Mouse (Mus musculus) limb, embryonic 12.5 days (tissue): ENCODE measurements around the gene Rab9. TPM values are rescaled to one million over a fixed set of nuclear protein-coding genes. Genes with fewer than 3 reads are reported as not detected.
"Not testable (repeated sequence)": the region's sequence is repeated elsewhere in the genome, so short reads cannot be mapped to it uniquely, and the experiment has no call there.

ENCODE experiments used
- ATAC-seq: fragments of 200-750 bp; cut with Nextera tagmentation; 2 replicates; pipeline ENCODE4 v1.8.0; 2017; ENCODE audit warnings: low read depth, moderate TSS enrichment; ENCODE audit not compliant: insufficient number of reproducible peaks, insufficient read depth, low FRiP score, low TSS enrichment
- H3K27ac ChIP-seq: fragments of 300-500 bp; sonication (generic); 2 replicates; pipeline ENCODE4 v1.5.1; 2016; ENCODE audit warnings: mild to moderate bottlenecking, moderate library complexity
- H3K27me3 ChIP-seq: fragments of 300-500 bp; sonication (generic); 2 replicates; pipeline ENCODE4 v1.6.1; 2016; ENCODE audit warnings: mild to moderate bottlenecking, moderate library complexity
- H3K36me3 ChIP-seq: fragments of 300-500 bp; sonication (generic); 2 replicates; pipeline ENCODE4 v1.6.1; 2016; ENCODE audit warnings: mild to moderate bottlenecking, moderate library complexity
- H3K4me1 ChIP-seq: fragments of 300-500 bp; sonication (generic); replicated peaks from 2 replicates; pipeline ENCODE4 v1.6.1; 2016
- H3K4me2 ChIP-seq: fragments of 300-500 bp; sonication (generic); 2 replicates; pipeline ENCODE4 v1.6.1; 2016; ENCODE audit warnings: mild to moderate bottlenecking, moderate library complexity
- H3K4me3 ChIP-seq: fragments of 300-500 bp; sonication (generic); replicated peaks from 2 replicates; pipeline ENCODE4 v1.5.1; 2016; ENCODE audit warnings: mild to moderate bottlenecking
- H3K9ac ChIP-seq: fragments of 300-500 bp; sonication (generic); replicated peaks from 2 replicates; pipeline ENCODE4 v1.6.1; 2016; ENCODE audit warnings: mild to moderate bottlenecking, moderate library complexity
- H3K9me3 ChIP-seq: fragments of 300-500 bp; sonication (generic); 2 replicates; pipeline ENCODE4 v1.6.1; 2016; ENCODE audit warnings: mild to moderate bottlenecking, moderate library complexity
- WGBS: fragments of 180-500 bp; shearing (Covaris S2); methylation state at CpG from one replicate; pipeline ENCODE4 v1.1.7; 2016; 5-methylcytosine and 5-hydroxymethylcytosine counted together
- polyA plus RNA-seq: library from polyadenylated mRNA; unstranded; fragments of >200 nt; fragmentation: Nextera tagmentation; extraction: Ambion mirVana; gene quantifications from 2 replicates; pipeline ENCODE4 v1.2.1, GENCODE M21; 2016

The Rab9 gene
- 55.7 and 58.0 TPM in 2 replicates for polyA plus RNA-seq

- Histone ChIP-seq H3K27me3 (peaks cover 28% of the 10 kb centered on the region), H3K4me1 (0 out of 2 replicates have a peak, but pooled peaks cover 4% of the 10 kb centered on the region), H3K36me3 (no peaks in the 10 kb centered on the region; the same call in 1 of the 2 replicates), H3K4me3 (peak within 1 kb of the TSS; percentile 56), H3K9me3 (no peaks in the 10 kb centered on the region), H3K27ac (peak within 1 kb of the TSS; percentile 77), H3K9ac (peak within 1 kb of the TSS; percentile 70), H3K4me2 (peak within 1 kb of the TSS; percentile 55)
- 13% methylated on average over 39 of the region's 41 CpGs for WGBS
- ATAC-seq = peak; percentile 98
Measured at GRCm38 (mm10) chrX:166479365-166479983, at the start of gene Rab9. Gene Rab9, minus strand, starts transcription at chrX:166479867.

DNA sequence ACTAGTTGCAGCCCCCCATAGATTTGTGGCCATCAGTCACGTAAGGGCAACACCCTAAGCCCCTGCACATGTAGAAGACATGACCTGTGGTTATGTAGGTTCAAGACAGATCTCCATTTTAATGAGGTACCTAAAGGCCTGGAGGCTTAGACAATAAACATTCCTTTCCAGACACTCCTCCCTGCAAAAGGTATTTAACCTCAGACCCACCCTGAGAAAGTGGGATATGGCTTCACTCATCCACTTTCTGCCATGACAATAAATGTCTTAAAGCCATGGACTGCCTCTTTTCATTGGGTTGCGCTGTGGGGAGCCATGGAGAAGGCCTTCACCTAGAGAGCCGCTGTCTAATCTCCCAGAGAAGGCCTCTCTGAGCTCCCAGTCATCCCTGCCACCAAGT lies 48.5 kb upstream of the Rab9 start:
- no peaks in the 10 kb centered on the region for H3K9me3 ChIP-seq
- H3K4me2 ChIP-seq = no peak overlapping the region
- no peaks in the 10 kb centered on the region for H3K4me1 ChIP-seq
- no peak for ATAC-seq
- peaks cover 19% of the 10 kb centered on the region; the same call in 1 of the 2 replicates for H3K27me3 ChIP-seq
- no peaks in the 10 kb centered on the region for H3K36me3 ChIP-seq
- no peak overlapping the region for H3K9ac ChIP-seq
- no peak overlapping the region for H3K27ac ChIP-seq
- 80% methylated on average over 3 of the region's 3 CpGs for WGBS
- no peak overlapping the region for H3K4me3 ChIP-seq

DNA sequence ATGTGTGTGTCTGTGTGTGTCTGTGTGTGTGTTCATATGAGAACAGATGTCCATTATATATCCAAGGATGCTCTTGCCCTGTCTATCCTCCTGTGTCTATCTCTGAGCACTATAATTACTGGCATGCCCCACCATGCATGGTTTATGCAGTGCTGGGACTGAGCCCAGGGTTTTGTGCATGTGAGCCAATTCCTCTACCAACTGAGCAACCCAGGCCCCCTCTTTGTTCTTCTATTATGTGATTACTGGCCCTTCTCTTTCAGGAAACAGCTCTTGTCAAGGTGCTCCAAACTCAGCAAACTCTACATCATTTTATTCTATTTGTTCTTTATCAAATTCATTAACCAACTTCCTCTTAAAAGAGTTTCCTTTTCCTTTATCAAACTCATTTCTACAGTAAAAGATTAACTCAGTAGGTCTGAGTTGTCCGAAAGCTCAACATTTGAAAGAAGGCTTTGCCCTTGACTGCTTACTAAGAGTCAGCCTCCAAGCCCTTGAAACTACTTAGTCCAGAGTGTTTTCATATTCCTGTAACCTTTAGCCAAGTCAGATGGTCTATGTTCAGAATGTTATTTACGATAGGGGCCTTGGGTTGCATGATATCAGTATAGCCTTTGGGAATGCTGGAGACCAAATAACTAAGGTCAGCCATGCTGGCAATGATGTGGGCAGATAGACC lies 46.1 kb upstream of the Rab9 start:
- peaks cover 11% of the 10 kb centered on the region; the same call in 1 of the 2 replicates for H3K27me3 ChIP-seq
- H3K9ac ChIP-seq = no peak overlapping the region
- H3K4me3 ChIP-seq = no peak overlapping the region
- H3K9me3 ChIP-seq = no peaks in the 10 kb centered on the region
- H3K36me3 ChIP-seq = no peaks in the 10 kb centered on the region
- no peak overlapping the region for H3K4me2 ChIP-seq
- H3K4me1 ChIP-seq = no peaks in the 10 kb centered on the region
- WGBS = 91% methylated on average over 2 of the region's 2 CpGs
- H3K27ac ChIP-seq = no peak overlapping the region
- ATAC-seq = no peak

DNA sequence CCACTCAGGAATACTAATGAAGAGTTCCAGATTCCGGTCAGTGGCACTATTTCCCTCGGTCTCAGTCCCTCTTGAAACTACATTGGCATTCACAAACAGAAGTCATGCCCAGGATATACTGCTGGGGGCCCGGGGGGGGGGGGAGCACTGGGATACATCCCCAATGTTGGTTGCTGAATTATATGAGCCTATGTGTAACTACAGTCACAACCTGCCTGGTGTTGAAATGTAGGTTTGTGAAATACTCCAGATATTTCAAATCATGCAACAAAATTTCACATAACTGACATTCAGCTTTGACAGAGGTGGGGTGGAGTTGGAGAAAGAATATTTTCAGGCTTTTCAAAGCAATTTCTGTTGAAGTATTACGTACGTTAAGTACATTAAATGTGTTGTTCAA lies 41.1 kb upstream of the Rab9 start:
- 78% methylated on average over 5 of the region's 5 CpGs for WGBS
- no peak overlapping the region for H3K27ac ChIP-seq
- H3K36me3 ChIP-seq = no peaks in the 10 kb centered on the region
- H3K4me2 ChIP-seq = no peak overlapping the region
- no peak overlapping the region for H3K9ac ChIP-seq
- H3K4me3 ChIP-seq = no peak overlapping the region
- peaks cover 31% of the 10 kb centered on the region for H3K27me3 ChIP-seq
- no peak for ATAC-seq
- H3K9me3 ChIP-seq = no peaks in the 10 kb centered on the region
- no peaks in the 10 kb centered on the region for H3K4me1 ChIP-seq

GRCm38 (mm10) chrX:166518345-166518744 lies 38.7 kb upstream of the Rab9 start, which contains the start of gene Tceanc:
Gene Tceanc, minus strand, starts transcription at chrX:166518567.
- H3K9me3 ChIP-seq = no peaks in the 10 kb centered on the region
- H3K4me2 ChIP-seq = no peak within 1 kb of the TSS
- no peaks in the 10 kb centered on the region for H3K36me3 ChIP-seq
- H3K27me3 ChIP-seq = peaks cover 38% of the 10 kb centered on the region
- H3K4me3 ChIP-seq = no peak within 1 kb of the TSS
- no peak within 1 kb of the TSS for H3K27ac ChIP-seq
- no peaks in the 10 kb centered on the region; the same call in 1 of the 2 replicates for H3K4me1 ChIP-seq
- no peak within 1 kb of the TSS for H3K9ac ChIP-seq
- no peak for ATAC-seq
- 66% methylated on average over 16 of the region's 16 CpGs for WGBS

DNA sequence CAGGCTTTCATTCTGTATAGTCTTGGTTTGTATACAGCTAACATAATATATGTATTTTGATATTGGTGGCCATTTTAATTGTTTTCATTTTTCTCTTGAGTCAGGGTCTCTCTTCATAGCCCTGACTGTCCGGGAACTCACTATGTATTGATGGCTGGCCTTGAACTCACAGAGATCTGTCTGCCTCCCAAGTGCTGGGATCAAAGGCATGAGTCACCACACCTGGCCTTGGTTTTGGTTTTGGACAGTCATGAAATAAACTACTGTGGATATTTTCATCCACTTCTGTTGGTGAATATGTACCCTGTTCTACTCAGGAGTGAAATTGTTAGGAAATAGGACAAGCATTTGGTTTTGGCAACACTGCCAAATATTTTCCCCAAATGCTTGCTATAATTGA lies 37.0 kb upstream of the Rab9 start:
- H3K27me3 ChIP-seq = peaks cover 38% of the 10 kb centered on the region
- ATAC-seq = no peak

GRCm38 (mm10) chrX:166515923-166516322 lies 36.3 kb upstream of the Rab9 start:
- ATAC-seq = no peak
- Histone ChIP-seq H3K27ac (0 out of 2 replicates have a peak overlapping the region, but pooled peaks have one; percentile 29), H3K9me3 (no peaks in the 10 kb centered on the region), H3K36me3 (no peaks in the 10 kb centered on the region), H3K4me1 (no peaks in the 10 kb centered on the region; the same call in 1 of the 2 replicates), H3K4me2 (no peak overlapping the region), H3K9ac (no peak overlapping the region), H3K27me3 (peaks cover 38% of the 10 kb centered on the region), H3K4me3 (no peak overlapping the region)
- WGBS = 91% methylated on average over 3 of the region's 3 CpGs

More for the DNA sequence above, 37.0 kb upstream of the Rab9 start:
- 81% methylated on average over 1 of the region's 1 CpGs for WGBS
- Histone ChIP-seq H3K4me1 (no peaks in the 10 kb centered on the region; the same call in 1 of the 2 replicates), H3K4me3 (no peak overlapping the region), H3K9me3 (no peaks in the 10 kb centered on the region), H3K9ac (no peak overlapping the region), H3K27ac (no peak overlapping the region), H3K4me2 (no peak overlapping the region), H3K36me3 (no peaks in the 10 kb centered on the region)

GRCm38 (mm10) chrX:166514035-166514434 lies 34.4 kb upstream of the Rab9 start:
- Histone ChIP-seq H3K27ac (peak overlapping the region; percentile 29; the same call in 1 of the 2 replicates), H3K27me3 (peaks cover 37% of the 10 kb centered on the region), H3K4me2 (peak overlapping the region; percentile 28)
- H3K36me3 ChIP-seq, ATAC-seq, H3K9me3 ChIP-seq, H3K4me1 ChIP-seq, H3K9ac ChIP-seq, H3K4me3 ChIP-seq: not testable (repeated sequence)
- WGBS = 22% methylated on average over 12 of the region's 12 CpGs

DNA sequence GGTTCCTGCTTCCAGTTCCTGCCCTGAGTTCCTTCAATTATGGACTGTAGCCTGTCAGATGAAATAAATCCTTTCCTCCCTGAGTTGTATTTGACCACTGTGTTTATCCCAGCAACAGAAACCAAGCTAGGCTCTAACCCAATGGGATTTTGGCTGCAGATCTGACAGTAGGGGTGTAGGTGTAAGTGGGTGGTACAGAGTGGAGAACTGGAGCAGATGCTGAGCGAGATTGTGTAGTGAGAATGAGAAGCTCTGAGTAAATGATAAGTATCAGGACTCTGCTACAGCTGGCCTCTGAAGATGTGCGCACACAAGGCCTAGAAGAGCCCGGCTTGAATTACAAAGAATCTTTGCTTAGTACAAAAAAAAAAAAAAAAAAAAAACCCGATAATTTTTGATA lies 32.4 kb upstream of the Rab9 start:
- Histone ChIP-seq H3K27ac (no peak overlapping the region), H3K4me3 (no peak overlapping the region), H3K9ac (no peak overlapping the region), H3K4me1 (no peaks in the 10 kb centered on the region; the same call in 1 of the 2 replicates), H3K27me3 (peaks cover 28% of the 10 kb centered on the region), H3K9me3 (no peaks in the 10 kb centered on the region), H3K4me2 (no peak overlapping the region), H3K36me3 (no peaks in the 10 kb centered on the region)
- ATAC-seq = no peak
- WGBS = 95% methylated on average over 4 of the region's 4 CpGs

- no peak overlapping the region for H3K27ac ChIP-seq
- H3K27me3 ChIP-seq = peaks cover 23% of the 10 kb centered on the region
- H3K9ac ChIP-seq = no peak overlapping the region
- H3K9me3 ChIP-seq = no peaks in the 10 kb centered on the region
- H3K36me3 ChIP-seq = no peaks in the 10 kb centered on the region
- H3K4me1 ChIP-seq = no peaks in the 10 kb centered on the region; the same call in 1 of the 2 replicates
- no peak overlapping the region for H3K4me2 ChIP-seq
- no peak overlapping the region for H3K4me3 ChIP-seq
- no peak for ATAC-seq
Measured at GRCm38 (mm10) chrX:166511107-166511506, 31.4 kb upstream of the Rab9 start.
